Mouse (Mus musculus) WW6 (cell line): ENCODE data around the gene Gm28998.
"Not testable (repeated sequence)": the region's sequence is repeated elsewhere in the genome, so short reads cannot be mapped to it uniquely, and the experiment has no call there.

Experiments used
- DNase-seq: peaks from one replicate; pipeline ENCODE4 v3.0.0-alpha.2; 2013; ENCODE audit warnings: low read depth, low spot score

Gm28998 gene

DNA sequence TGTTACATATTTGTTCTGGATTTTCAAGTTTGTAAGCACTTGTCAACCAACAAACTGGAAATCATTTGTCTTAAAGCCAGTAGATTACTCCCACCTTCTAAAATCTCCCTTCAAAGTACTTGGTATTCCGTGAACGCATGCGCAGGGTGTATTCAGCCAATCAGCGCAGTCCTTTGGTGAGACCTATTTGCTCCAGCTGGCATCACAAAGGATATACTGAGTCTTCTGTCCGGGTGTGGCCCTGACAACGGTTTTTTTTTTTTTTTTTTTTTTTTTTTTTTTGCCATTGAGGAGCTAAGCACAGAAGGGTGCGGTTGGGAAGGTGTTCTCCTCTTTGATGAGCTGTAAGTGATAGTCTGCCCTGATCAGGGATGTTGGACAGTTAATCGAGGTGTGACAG, at the start of gene Gm28998:
Gm28998 (plus strand) TSS at position 301 of the 400 bp plus-strand sequence.
- DNase-seq = not testable (repeated sequence)
